Mouse (Mus musculus): ENCODE measurements at regions not wholly inside any gene's neighbourhood (a gene's known extent, or its start where the extent isn't known, plus 50 kb on each side); places are given as distances from the start of the nearest gene placed in this dataset.

DNA sequence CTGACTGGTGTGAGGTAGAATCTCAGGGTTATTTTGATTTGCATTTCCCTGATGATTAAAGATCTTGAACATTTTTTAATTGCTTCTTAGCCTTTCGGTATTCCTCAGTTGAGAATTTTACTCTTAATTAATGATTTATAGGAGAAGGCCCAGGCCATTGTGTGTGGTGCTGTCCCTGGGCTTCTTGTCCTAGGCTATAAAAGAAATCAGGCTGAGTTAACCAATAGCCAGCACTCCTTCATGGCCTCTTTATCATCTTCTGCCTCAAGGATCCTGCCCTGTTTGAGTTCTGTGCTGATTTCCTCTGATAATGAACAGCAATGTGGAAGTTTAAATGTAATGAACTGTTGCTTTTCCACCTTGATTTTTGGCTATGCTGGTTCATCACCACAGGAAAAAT is 323.3 kb downstream of the Ppp1r3a start:
- no peak overlapping the region for H3K4me2 ChIP-seq (replicated peaks; ENCODE audit: low read depth)
- H3K36me3 ChIP-seq (ENCODE audit: control insufficient read depth, insufficient read depth), result no peaks in the 10 kb centered on the region
- TF ChIP-seq CTCF (IDR thresholded peaks at IDR 0.05; ENCODE audit: low read depth), result no peak
- H3K9me3 ChIP-seq (ENCODE audit: control insufficient read depth), result no peaks in the 10 kb centered on the region
- H3K27me3 ChIP-seq (replicated peaks; ENCODE audit: control insufficient read depth, insufficient read depth, low read length), result no peaks in the 10 kb centered on the region
- no peak overlapping the region for H3K27ac ChIP-seq (ENCODE audit: low read depth, low read length)
- no peaks in the 10 kb centered on the region for H3K4me1 ChIP-seq (replicated peaks; ENCODE audit: control insufficient read depth, insufficient read depth, low read length)
- no peak overlapping the region for H3K9ac ChIP-seq (ENCODE audit: low read depth, low read length)
- H3K4me3 ChIP-seq (ENCODE audit: low read depth, low read length), result no peak overlapping the region
- WGBS, result 44% methylated on average over 1 of the region's 1 CpGs
- ATAC-seq, result no peak

DNA sequence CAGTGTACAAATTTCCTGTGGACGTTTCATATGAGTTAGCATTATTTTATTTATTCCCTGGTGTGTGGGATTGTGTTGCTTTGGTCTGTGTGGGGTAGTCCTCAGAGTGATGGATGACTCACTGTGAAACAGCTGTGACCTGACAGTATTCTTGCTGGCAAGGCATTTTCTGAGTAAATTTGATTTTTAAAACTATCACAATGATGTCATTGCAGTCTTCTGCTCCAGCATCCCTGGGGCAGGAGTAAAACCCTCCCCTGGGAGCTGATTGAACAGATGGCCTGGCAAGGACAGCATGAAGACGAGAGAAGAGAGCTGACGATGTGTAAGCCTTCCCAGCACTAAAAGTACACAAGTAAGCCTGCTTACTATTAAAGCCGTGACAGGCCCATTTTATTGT is 345.3 kb downstream of the Ppp1r3a start:
- H3K4me3 ChIP-seq (ENCODE audit: low read depth, low read length), result no peak overlapping the region
- H3K27me3 ChIP-seq (replicated peaks; ENCODE audit: control insufficient read depth, insufficient read depth, low read length), result no peaks in the 10 kb centered on the region
- no peak overlapping the region for H3K9ac ChIP-seq (ENCODE audit: low read depth, low read length)
- H3K4me2 ChIP-seq (replicated peaks; ENCODE audit: low read depth), result no peak overlapping the region
- 27% methylated on average over 4 of the region's 4 CpGs for WGBS
- no peaks in the 10 kb centered on the region for H3K9me3 ChIP-seq (ENCODE audit: control insufficient read depth)
- no peak overlapping the region for H3K27ac ChIP-seq (ENCODE audit: low read depth, low read length)
- no peak for ATAC-seq
- H3K4me1 ChIP-seq (replicated peaks; ENCODE audit: control insufficient read depth, insufficient read depth, low read length), result no peaks in the 10 kb centered on the region
- TF ChIP-seq CTCF (IDR thresholded peaks at IDR 0.05; ENCODE audit: low read depth), result no peak
- no peaks in the 10 kb centered on the region for H3K36me3 ChIP-seq (ENCODE audit: control insufficient read depth, insufficient read depth)

DNA sequence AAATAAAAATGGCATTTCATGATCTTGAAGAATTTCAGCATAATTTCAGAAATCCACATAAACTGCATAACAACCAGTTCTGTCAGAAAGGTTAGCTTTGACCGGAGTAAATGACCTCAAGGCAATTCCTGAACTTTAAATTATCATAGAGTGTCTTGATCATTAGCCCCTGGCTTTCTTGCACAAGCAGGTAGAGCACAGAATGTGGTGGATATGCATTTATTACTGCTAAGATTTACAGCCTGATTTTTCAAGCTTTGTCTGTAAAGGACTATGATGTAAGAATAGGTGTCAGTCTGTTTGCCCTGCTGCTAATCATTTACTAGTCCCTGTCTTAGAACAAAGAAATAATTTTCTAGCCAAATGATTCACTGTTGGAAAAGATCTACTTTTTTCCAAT is 347.3 kb downstream of the Ppp1r3a start:
- Histone ChIP-seq H3K27me3 (replicated peaks; ENCODE audit: control insufficient read depth, insufficient read depth, low read length) (no peaks in the 10 kb centered on the region), H3K4me3 (ENCODE audit: low read depth, low read length) (no peak overlapping the region), H3K27ac (ENCODE audit: low read depth, low read length) (no peak overlapping the region), H3K4me2 (replicated peaks; ENCODE audit: low read depth) (no peak overlapping the region), H3K9ac (ENCODE audit: low read depth, low read length) (no peak overlapping the region), H3K9me3 (ENCODE audit: control insufficient read depth) (no peaks in the 10 kb centered on the region), H3K36me3 (ENCODE audit: control insufficient read depth, insufficient read depth) (no peaks in the 10 kb centered on the region), H3K4me1 (replicated peaks; ENCODE audit: control insufficient read depth, insufficient read depth, low read length) (no peaks in the 10 kb centered on the region)
- peak; percentile 75 for ATAC-seq
- TF ChIP-seq CTCF (IDR thresholded peaks at IDR 0.05; ENCODE audit: low read depth), result no peak
- WGBS, result 37% methylated on average over 1 of the region's 1 CpGs

DNA sequence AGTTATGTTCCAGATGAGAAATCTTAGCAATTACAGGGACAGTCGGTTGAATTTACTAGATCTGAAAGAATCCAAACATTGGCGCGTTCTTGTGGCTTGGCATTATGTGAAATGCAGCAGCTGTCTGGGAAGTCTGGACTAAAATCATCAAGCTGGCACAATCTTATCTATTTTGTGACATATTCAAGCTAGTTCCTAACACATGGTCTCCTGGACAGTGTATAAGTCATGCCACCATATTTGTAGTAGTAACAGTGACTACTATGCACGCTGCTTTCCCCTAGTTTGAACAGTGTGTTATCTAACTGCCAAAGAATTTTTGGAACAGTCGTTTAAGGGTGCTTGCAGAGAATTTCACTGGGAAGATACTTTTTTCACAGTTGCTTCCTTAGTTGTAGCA is 396.8 kb downstream of the Ppp1r3a start:
- 68% methylated on average over 5 of the region's 5 CpGs for WGBS
- no peak for ATAC-seq
- no peaks in the 10 kb centered on the region for H3K36me3 ChIP-seq (ENCODE audit: control insufficient read depth, insufficient read depth)
- no peak overlapping the region for H3K4me2 ChIP-seq (replicated peaks; ENCODE audit: low read depth)
- TF ChIP-seq CTCF (IDR thresholded peaks at IDR 0.05; ENCODE audit: low read depth), result no peak
- no peaks in the 10 kb centered on the region for H3K4me1 ChIP-seq (replicated peaks; ENCODE audit: control insufficient read depth, insufficient read depth, low read length)
- H3K27me3 ChIP-seq (replicated peaks; ENCODE audit: control insufficient read depth, insufficient read depth, low read length), result no peaks in the 10 kb centered on the region
- no peak overlapping the region for H3K4me3 ChIP-seq (ENCODE audit: low read depth, low read length)
- no peak overlapping the region for H3K9ac ChIP-seq (ENCODE audit: low read depth, low read length)
- H3K27ac ChIP-seq (ENCODE audit: low read depth, low read length), result no peak overlapping the region
- no peaks in the 10 kb centered on the region for H3K9me3 ChIP-seq (ENCODE audit: control insufficient read depth)

Data from intestine, postnatal 0 days (tissue).